Mouse (Mus musculus) ZHBTc4 (cell line): ENCODE measurements at regions not wholly inside any gene's neighbourhood (a gene's known extent, or its start where the extent isn't known, plus 50 kb on each side); places are given as distances from the start of the nearest gene placed in this dataset.

ENCODE experiments used
- DNase-seq: peaks from one replicate; pipeline ENCODE4 v3.0.0-alpha.2; 2011; ENCODE audit warnings: low read depth, low spot score

DNA sequence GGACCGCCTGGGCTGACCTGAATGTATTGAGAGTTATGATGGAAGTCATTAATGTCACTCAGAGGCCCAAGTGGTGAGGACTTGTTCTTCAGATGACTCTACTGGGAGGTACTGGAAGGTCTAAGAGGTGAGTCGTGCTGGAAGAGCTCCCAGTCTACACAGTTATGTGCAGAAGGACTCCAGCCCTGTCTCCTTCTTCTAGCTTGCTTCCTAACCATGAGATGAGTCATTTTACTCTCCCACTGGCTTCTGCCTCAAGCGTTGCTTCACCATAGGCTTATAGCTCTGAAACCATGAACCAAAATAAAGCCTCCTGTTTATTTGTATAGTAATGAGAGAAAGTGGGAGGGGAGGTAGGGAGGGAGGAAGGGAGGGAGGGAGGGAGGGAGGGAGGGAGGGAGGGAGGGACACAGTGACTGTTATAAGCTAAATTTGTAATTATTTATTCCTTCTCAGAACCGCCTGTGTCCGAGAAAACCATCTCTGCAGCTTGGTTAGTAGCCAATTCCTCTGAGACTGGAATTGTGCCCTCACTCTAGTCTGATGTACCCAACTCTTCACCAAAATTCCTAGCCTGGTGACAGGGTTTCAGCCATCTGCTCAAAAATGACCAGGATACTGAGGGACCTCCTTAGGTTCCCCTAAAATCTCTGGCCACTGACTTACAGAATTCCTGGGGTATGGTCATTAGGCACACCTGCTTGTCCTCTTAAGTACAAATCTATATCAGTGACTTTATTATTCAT is 211.6 kb upstream of the Atp2b1 start:
- DNase-seq = no peak

DNA sequence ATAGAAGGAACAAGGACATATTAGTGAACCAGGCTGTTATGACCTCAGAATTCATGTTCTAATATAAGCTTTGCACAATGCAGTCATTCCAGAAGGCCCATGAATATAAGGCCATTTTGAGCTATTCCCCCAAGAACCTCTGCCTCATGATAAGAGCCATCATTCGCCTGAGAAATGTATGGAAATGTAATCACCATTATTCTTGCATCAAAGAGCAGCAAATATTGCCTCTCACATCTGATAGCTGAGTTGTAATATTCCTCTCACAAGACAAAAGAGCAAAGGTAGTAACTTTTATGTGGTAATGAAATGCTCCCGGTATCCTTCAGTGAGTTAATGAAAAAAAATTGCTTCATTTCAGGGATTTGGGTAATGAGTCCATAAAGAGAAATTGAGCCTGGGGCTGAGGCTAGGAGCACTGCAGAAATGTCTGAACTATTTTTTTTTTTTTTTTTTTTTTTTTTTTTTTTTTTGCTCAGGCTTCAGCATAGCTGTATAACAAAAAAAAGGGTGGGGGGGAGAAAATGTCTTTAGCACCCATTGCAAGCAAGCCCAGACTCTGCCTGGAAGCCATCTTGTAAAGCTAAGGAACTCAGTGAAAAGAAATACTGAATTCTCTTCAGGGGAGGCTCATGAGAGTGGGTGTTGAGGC is 210.4 kb upstream of the Atp2b1 start:
- DNase-seq = no peak

GRCm38 (mm10) chr10:98704559-98704958 is 209.6 kb upstream of the Atp2b1 start:
- no peak for DNase-seq

GRCm38 (mm10) chr10:98717856-98718255 is 196.3 kb upstream of the Atp2b1 start:
- no peak for DNase-seq

DNA sequence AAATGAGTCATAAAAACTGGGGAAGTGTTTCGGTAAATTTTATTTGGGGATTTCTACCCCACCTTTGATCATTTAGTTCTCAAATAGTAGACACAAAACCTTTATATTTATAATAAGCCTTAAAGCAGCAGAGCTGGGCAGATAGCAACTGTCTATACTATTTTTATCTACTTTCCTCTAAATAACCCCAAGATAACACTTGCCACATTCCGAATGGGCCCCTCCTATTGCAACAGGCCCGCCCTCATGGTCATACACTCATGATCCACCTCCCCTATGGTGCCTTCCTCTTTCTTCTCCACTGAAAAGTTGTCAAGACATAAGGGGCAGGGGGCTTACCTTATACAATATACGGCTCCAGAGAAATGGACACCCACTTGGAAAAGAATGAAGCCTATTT is 195.5 kb upstream of the Atp2b1 start:
- no peak for DNase-seq

GRCm38 (mm10) chr10:98720256-98721005 is 193.8 kb upstream of the Atp2b1 start:
- DNase-seq = no peak

DNA sequence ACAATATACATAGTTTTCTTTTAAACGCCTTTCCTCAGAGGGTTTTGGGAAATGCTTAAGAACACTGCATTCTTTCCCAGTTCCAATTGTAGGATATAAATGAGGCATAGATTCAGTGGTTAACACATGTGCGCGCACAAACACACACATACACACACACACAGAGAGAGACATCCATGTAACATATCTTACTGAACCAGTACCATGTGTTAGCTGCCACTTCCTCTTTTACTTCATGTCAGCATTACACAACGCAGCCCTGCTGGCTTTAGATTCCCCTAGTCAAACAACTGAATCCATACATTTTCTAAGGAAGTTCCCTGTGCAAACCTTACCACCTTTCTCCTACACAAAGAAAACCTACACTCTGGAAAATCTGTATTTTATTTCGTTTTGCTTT is 189.1 kb upstream of the Atp2b1 start:
- no peak for DNase-seq

DNA sequence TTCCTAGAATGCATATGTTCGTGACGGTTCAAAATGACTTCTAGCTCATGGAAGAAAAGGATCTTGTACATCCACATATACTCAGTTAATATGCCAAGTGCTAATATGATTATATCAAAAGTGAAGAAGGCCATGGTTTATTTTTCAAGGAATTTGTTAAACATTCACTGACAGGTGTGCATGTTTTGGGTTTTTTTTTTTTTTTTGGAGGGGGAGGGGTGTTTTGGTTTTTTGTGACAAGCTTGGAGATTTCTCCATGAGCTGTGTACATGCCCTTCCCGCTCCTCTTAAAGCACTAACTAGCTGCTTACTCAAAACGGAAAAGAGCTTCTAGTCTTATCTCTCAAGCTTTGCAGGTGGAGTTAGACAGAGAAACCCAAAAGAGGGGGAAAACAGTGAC is 187.1 kb upstream of the Atp2b1 start:
- DNase-seq = no peak

- no peak for DNase-seq
These were observed 185.7 kb upstream of the Atp2b1 start for GRCm38 (mm10) chr10:98728396-98729030.

- DNase-seq = no peak
These were observed 180.1 kb upstream of the Atp2b1 start for GRCm38 (mm10) chr10:98733950-98734585.

- no peak for DNase-seq
These were observed 173.6 kb upstream of the Atp2b1 start for GRCm38 (mm10) chr10:98740507-98741147.

DNA sequence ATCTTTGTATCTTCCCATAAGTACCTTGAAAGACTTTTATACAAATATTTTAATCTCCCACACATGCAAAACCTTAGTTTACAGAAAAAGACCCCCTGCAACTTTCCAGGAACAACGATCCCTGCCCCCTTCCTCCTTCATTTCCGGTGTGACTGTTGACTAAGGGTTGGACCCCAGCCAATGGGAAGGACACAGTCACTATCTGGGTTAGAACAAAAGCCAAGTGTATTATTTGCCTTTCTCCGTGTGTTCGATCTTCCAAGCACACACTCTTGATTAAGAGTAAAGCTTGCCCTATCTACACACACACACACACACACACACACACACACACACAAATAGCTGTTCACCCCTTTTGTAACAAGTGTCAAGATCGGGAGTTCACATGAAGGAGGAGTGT is 172.8 kb upstream of the Atp2b1 start:
- no peak for DNase-seq

DNA sequence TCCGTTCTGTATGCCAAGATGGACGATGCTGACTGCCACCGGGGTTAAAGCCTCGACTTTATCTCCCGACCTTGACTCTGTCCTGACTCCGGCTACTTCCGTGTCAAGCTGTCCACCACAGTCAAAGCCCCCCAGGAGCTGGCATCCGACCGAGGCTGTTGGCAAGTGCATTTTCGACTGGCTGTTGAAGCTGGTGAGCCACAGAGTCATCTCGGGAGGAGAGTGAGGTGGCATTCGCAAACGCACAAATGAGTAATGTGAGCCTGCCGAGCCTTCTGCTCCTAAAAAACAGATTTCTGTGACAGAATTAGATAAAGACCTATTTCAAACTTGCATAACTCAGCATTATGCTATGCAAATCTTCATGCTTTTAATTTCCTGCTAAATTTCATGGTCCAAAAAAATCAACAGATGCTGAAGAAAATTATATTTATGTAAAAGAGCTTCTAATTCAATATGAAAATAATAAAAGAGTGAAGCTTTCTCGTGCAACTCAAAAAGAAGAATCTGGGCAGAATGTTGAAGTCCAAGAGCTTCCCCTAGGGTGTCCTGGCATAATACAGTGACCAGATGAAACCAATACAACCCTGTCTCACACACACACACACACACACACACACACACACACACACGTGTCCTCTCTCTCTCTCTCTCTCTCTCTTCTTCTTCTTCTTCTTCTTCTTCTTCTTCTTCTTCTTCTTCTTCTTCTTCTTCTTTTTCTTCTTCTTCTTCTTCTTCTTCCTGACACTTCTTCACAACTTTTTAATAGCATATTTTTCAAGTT is 171.2 kb upstream of the Atp2b1 start:
- DNase-seq = no peak

DNA sequence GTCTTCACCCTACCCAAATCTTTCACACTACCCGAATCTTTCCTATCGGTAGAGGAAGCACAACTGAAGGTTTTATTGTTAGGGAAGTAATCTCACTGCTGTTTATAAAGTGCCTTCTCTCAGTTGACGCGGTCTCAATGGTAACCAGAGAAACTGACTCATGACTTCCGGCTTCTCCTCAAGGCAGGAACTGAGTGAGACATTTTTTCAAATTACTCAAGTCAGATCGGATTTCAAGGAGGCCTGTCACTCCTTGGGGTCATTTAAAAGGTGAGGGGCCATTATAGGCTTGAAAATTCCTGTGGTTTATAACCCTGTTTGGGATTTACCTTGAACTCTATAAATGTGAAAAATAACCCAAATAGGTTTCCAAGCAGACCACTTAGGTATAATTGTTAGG is 170.0 kb upstream of the Atp2b1 start:
- DNase-seq = no peak

DNA sequence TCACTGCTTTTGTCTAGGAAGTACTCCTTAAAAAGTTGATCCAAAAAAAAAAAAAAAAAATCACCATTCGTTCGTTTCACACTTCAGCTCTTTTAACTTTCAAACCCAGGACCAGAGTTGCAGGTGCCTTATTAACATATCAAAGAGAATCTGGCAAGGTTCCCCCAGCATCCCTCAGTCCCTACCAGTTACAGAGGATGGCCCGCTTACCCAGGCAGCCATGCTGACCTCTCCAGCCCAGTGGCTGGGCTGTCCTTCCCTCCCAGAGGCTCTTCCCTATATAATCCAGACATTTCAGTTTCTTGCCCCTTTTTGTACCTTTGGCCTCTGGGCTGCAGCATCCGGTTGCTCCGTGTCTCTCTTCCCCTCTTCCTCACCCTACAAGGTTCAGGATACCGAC is 169.5 kb upstream of the Atp2b1 start:
- DNase-seq = no peak

DNA sequence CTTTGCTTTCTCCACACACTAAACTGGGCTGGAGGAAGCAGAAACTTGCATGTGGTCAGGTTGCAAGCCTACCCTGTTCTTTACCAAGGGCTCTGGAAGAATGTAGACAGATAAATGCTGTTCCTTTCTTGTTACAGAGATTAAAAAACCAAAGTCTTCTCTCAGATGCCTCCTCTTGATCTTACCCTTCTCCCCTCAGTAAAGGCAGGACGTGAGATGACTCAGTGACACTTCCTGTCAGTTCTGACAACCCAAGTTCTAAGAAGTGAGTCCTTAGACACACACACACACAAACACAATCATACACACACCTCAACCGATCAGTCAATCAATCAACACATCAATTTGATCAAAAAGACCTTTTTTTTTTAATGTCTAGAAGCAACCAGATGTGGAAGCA is 168.8 kb upstream of the Atp2b1 start:
- no peak for DNase-seq

GRCm38 (mm10) chr10:98745861-98746260 is 168.3 kb upstream of the Atp2b1 start:
- DNase-seq = no peak

DNA sequence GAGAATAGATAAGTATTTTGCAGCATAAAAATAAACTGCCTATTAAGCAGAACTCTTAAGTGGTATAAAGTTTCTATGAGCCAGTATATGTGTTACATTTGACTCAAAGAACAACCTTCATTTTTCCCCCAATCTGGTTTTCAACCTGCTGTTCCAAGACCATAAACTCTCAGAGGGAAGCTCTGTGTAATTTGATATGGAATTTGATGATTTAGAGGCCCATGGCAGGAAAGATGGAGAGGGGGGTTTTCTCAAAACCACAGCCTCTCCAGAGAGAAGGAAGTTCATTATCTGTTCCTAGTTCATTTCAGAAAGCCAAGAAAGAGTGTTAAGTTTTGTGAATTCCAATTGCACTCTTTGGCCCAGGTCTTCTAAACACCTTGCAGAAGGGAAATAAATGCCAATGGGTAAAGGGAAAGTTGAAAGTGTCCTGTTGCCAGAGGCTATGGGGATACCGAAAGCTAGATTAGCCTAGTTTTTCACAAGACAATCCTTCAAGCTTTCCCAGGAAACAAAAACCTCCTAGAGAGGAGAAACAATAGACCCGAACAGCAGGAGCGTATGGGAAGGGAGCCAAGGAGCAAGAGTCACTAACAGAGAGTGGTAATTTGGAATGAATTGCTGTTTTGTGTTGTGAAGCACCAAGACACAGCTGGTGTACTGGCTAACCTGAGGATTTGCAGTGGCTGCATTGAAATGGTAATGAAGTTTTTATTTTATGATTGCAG is 165.2 kb upstream of the Atp2b1 start:
- peak; percentile 81 for DNase-seq

DNA sequence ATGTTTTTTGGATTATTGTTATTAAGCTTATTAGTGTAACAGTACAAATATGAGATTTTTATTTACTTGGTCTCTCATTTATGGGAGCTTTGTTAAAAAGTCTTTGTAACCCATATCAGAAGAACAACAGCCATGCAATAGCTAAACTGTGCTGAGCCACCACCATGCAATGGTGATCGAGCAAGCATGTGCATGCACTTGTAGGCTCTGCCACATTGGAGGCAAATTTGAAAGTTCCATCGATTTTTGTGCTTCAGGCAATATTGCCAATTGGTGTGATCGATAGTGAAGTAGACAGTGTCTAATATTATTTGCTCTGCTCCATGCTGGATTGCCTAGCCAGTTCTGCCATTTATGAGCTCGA is 164.6 kb upstream of the Atp2b1 start:
- no peak for DNase-seq
